Mouse (Mus musculus) limb, embryonic 15.5 days (tissue): ENCODE measurements around the gene Arpc1b. TPM values are rescaled to one million over a fixed set of nuclear protein-coding genes. Genes with fewer than 3 reads are reported as not detected.
"Not testable (repeated sequence)": the region's sequence is repeated elsewhere in the genome, so short reads cannot be mapped to it uniquely, and the experiment has no call there.

Experiments
- ATAC-seq: fragments of 200-750 bp; cut with Nextera tagmentation; 2 replicates; pipeline ENCODE4 v1.8.0; 2017; ENCODE audit warnings: low read depth, moderate TSS enrichment; ENCODE audit not compliant: insufficient number of reproducible peaks, low FRiP score, low TSS enrichment
- H3K27ac ChIP-seq: fragments of 300-500 bp; sonication (generic); 2 replicates; pipeline ENCODE4 v1.5.1; 2015; ENCODE audit warnings: moderate library complexity, mild to moderate bottlenecking, inconsistent platforms
- H3K27me3 ChIP-seq: fragments of 300-500 bp; sonication (generic); 2 replicates; pipeline ENCODE4 v1.6.1; 2015; ENCODE audit warnings: inconsistent platforms
- H3K36me3 ChIP-seq: fragments of 300-500 bp; sonication (generic); 2 replicates; pipeline ENCODE4 v1.6.1; 2015; ENCODE audit warnings: inconsistent platforms
- H3K4me1 ChIP-seq: fragments of 300-500 bp; sonication (generic); 2 replicates; pipeline ENCODE4 v1.6.1; 2015; ENCODE audit warnings: inconsistent platforms
- H3K4me2 ChIP-seq: fragments of 300-500 bp; sonication (generic); 2 replicates; pipeline ENCODE4 v1.6.1; 2015; ENCODE audit warnings: mild to moderate bottlenecking, inconsistent platforms
- H3K4me3 ChIP-seq: fragments of 300-500 bp; sonication (generic); 2 replicates; pipeline ENCODE4 v1.5.1; 2015; ENCODE audit warnings: mild to moderate bottlenecking, inconsistent platforms
- H3K9ac ChIP-seq: fragments of 300-500 bp; sonication (generic); 2 replicates; pipeline ENCODE4 v1.6.1; 2015; ENCODE audit warnings: inconsistent platforms
- H3K9me3 ChIP-seq: fragments of 300-500 bp; sonication (generic); 2 replicates; pipeline ENCODE4 v1.6.1; 2016; ENCODE audit warnings: inconsistent platforms
- WGBS: fragments of 180-500 bp; shearing (Covaris S2); methylation state at CpG from one replicate; pipeline ENCODE4 v1.1.7; 2015; 5-methylcytosine and 5-hydroxymethylcytosine counted together
- polyA plus RNA-seq: library from polyadenylated mRNA; unstranded; fragments of >200 nt; fragmentation: Nextera tagmentation; extraction: Ambion mirVana; gene quantifications from 2 replicates; pipeline ENCODE4 v1.2.1, GENCODE M21; 2015

Arpc1b gene
- polyA plus RNA-seq, 1 experiment from 2014 or later = 389 TPM

GRCm38 (mm10) chr5:145133275-145133674 is 19.3 kb downstream of the Arpc1b start:
- 84% methylated on average over 6 of the region's 6 CpGs for WGBS
- not testable (repeated sequence) for H3K9me3 ChIP-seq

GRCm38 (mm10) chr5:145138836-145139235 is 24.8 kb downstream of the Arpc1b start:
- H3K4me3 ChIP-seq = peak overlapping the region; percentile 97
- ATAC-seq = no peak
- 6% methylated on average over 6 of the region's 6 CpGs for WGBS
- peak overlapping the region; percentile 92 for H3K9ac ChIP-seq
- peak overlapping the region; percentile 72 for H3K4me2 ChIP-seq
- no peaks in the 10 kb centered on the region for H3K27me3 ChIP-seq
- peaks cover 59% of the 10 kb centered on the region for H3K36me3 ChIP-seq
- H3K9me3 ChIP-seq = no peaks in the 10 kb centered on the region
- H3K4me1 ChIP-seq = peaks cover 26% of the 10 kb centered on the region
- peak overlapping the region; percentile 89 for H3K27ac ChIP-seq

More at GRCm38 (mm10) chr5:145133275-145133674, 19.3 kb downstream of the Arpc1b start:
- H3K9ac ChIP-seq, H3K4me2 ChIP-seq, ATAC-seq, H3K27ac ChIP-seq, H3K4me3 ChIP-seq, H3K27me3 ChIP-seq: not testable (repeated sequence)
- peaks cover 12% of the 10 kb centered on the region for H3K4me1 ChIP-seq
- H3K36me3 ChIP-seq = peaks cover 86% of the 10 kb centered on the region

GRCm38 (mm10) chr5:145139571-145140519 is 25.8 kb downstream of the Arpc1b start, which contains the start of the genes Pdap1 and Bud31:
TSS of gene Pdap1 (minus strand) at chr5:145140238.
TSS of gene Bud31 (plus strand) at chr5:145140362.
- peaks cover 58% of the 10 kb centered on the region for H3K36me3 ChIP-seq
- H3K9ac ChIP-seq = peak within 1 kb of the TSS; percentile 92
- peak within 1 kb of the TSS; percentile 89 for H3K27ac ChIP-seq
- WGBS = under 1% methylated on average over 84 of the region's 84 CpGs
- peaks cover 26% of the 10 kb centered on the region for H3K4me1 ChIP-seq
- no peaks in the 10 kb centered on the region for H3K9me3 ChIP-seq
- no peaks in the 10 kb centered on the region for H3K27me3 ChIP-seq
- peak within 1 kb of the TSS; percentile 97 for H3K4me3 ChIP-seq
- peak within 1 kb of the TSS; percentile 72 for H3K4me2 ChIP-seq
- ATAC-seq = peak; percentile 90

GRCm38 (mm10) chr5:145140611-145141010 is 26.6 kb downstream of the Arpc1b start:
- Histone ChIP-seq H3K9ac (peak overlapping the region; percentile 82), H3K4me3 (peak overlapping the region; percentile 97), H3K4me2 (peak overlapping the region; percentile 72), H3K27me3 (no peaks in the 10 kb centered on the region), H3K36me3 (peaks cover 59% of the 10 kb centered on the region), H3K27ac (peak overlapping the region; percentile 89), H3K9me3 (no peaks in the 10 kb centered on the region), H3K4me1 (peaks cover 26% of the 10 kb centered on the region)
- WGBS = under 1% methylated on average over 18 of the region's 18 CpGs
- no peak for ATAC-seq

GRCm38 (mm10) chr5:145147748-145148147 is 33.7 kb downstream of the Arpc1b start:
- Histone ChIP-seq H3K4me2 (no peak overlapping the region), H3K27me3 (no peaks in the 10 kb centered on the region), H3K4me3 (no peak overlapping the region), H3K9ac (no peak overlapping the region), H3K36me3 (peaks cover 98% of the 10 kb centered on the region), H3K27ac (no peak overlapping the region), H3K9me3 (no peaks in the 10 kb centered on the region), H3K4me1 (no peaks in the 10 kb centered on the region)
- WGBS = 86% methylated on average over 5 of the region's 5 CpGs
- no peak for ATAC-seq

GRCm38 (mm10) chr5:145149294-145149693 is 35.3 kb downstream of the Arpc1b start:
- Histone ChIP-seq H3K4me3 (no peak overlapping the region), H3K36me3 (peaks cover 98% of the 10 kb centered on the region), H3K4me1 (no peaks in the 10 kb centered on the region), H3K9me3 (no peaks in the 10 kb centered on the region), H3K27me3 (no peaks in the 10 kb centered on the region), H3K4me2 (no peak overlapping the region), H3K9ac (no peak overlapping the region), H3K27ac (no peak overlapping the region)
- no peak for ATAC-seq
- WGBS = 85% methylated on average over 6 of the region's 6 CpGs

- Histone ChIP-seq H3K4me3 (no peak overlapping the region), H3K27ac (no peak overlapping the region), H3K9me3 (no peaks in the 10 kb centered on the region), H3K9ac (no peak overlapping the region), H3K4me1 (no peaks in the 10 kb centered on the region), H3K4me2 (no peak overlapping the region), H3K27me3 (no peaks in the 10 kb centered on the region), H3K36me3 (peaks cover 87% of the 10 kb centered on the region)
- 94% methylated on average over 5 of the region's 5 CpGs for WGBS
- no peak for ATAC-seq
Observed at GRCm38 (mm10) chr5:145152690-145153089, 38.7 kb downstream of the Arpc1b start.

GRCm38 (mm10) chr5:145161361-145161760 is 47.3 kb downstream of the Arpc1b start:
- Histone ChIP-seq H3K4me1 (peaks cover 10% of the 10 kb centered on the region), H3K4me3 (no peak overlapping the region), H3K36me3 (peaks cover 80% of the 10 kb centered on the region), H3K4me2 (no peak overlapping the region), H3K9me3 (no peaks in the 10 kb centered on the region), H3K27ac (no peak overlapping the region), H3K27me3 (no peaks in the 10 kb centered on the region), H3K9ac (no peak overlapping the region)
- WGBS = 93% methylated on average over 14 of the region's 14 CpGs
- no peak for ATAC-seq

GRCm38 (mm10) chr5:145164710-145165109 is 50.7 kb downstream of the Arpc1b start:
- Histone ChIP-seq H3K27me3 (no peaks in the 10 kb centered on the region), H3K9ac (no peak overlapping the region), H3K9me3 (no peaks in the 10 kb centered on the region), H3K4me2 (no peak overlapping the region), H3K36me3 (peaks cover 52% of the 10 kb centered on the region), H3K4me1 (peaks cover 25% of the 10 kb centered on the region), H3K27ac (no peak overlapping the region), H3K4me3 (no peak overlapping the region)
- ATAC-seq = no peak
- 70% methylated on average over 3 of the region's 3 CpGs for WGBS

GRCm38 (mm10) chr5:145165184-145165583 is 51.2 kb downstream of the Arpc1b start:
- 86% methylated on average over 15 of the region's 15 CpGs for WGBS
- H3K9ac ChIP-seq = no peak overlapping the region
- ATAC-seq = no peak

GRCm38 (mm10) chr5:145166536-145167305 is 52.7 kb downstream of the Arpc1b start, which contains the start of the genes Ptcd1 and Cpsf4:
TSS of gene Ptcd1 (minus strand) at chr5:145167108.
TSS of gene Cpsf4 (plus strand) at chr5:145167213.
- Histone ChIP-seq H3K36me3 (peaks cover 43% of the 10 kb centered on the region), H3K4me3 (peak within 1 kb of the TSS; percentile 96), H3K9ac (peak within 1 kb of the TSS; percentile 97), H3K9me3 (no peaks in the 10 kb centered on the region), H3K27ac (peak within 1 kb of the TSS; percentile 81), H3K27me3 (no peaks in the 10 kb centered on the region), H3K4me1 (peaks cover 25% of the 10 kb centered on the region), H3K4me2 (peak within 1 kb of the TSS; percentile 82)
- peak; percentile 92 for ATAC-seq
- WGBS = under 1% methylated on average over 50 of the region's 51 CpGs

More at GRCm38 (mm10) chr5:145165184-145165583, 51.2 kb downstream of the Arpc1b start:
- Histone ChIP-seq H3K4me1 (peaks cover 25% of the 10 kb centered on the region), H3K27me3 (no peaks in the 10 kb centered on the region), H3K36me3 (peaks cover 47% of the 10 kb centered on the region), H3K9me3 (no peaks in the 10 kb centered on the region), H3K4me2 (no peak overlapping the region), H3K27ac (no peak overlapping the region), H3K4me3 (no peak overlapping the region)
